Mouse (Mus musculus): ENCODE results near the gene Gm20379.

The Gm20379 gene

DNA sequence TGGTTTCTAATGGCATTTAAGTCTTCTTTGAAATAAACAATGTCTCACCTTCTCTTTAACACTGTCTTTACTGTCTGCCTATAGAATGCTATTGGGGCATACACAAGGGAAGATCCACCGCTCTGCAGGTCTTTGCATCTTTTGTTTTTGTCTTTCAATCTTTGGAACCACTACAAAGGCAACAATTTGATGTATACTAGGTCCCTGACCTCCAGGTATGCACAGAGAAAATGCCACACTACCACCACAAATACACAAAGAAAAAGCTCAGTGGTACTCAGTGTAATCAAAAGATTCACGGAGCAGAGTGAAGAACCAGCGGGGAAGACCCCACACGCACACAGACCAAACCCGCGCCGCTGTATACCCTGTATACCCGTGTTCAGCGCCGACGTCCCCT is at the start of gene Gm20379:
TSS of gene Gm20379 (plus strand) at position 301 of the 400 bp plus-strand sequence.
- in situ Hi-C loops (cut with MboI; ENCODE audit: unreplicated experiment in 2 of 2), result no loop called here

DNA sequence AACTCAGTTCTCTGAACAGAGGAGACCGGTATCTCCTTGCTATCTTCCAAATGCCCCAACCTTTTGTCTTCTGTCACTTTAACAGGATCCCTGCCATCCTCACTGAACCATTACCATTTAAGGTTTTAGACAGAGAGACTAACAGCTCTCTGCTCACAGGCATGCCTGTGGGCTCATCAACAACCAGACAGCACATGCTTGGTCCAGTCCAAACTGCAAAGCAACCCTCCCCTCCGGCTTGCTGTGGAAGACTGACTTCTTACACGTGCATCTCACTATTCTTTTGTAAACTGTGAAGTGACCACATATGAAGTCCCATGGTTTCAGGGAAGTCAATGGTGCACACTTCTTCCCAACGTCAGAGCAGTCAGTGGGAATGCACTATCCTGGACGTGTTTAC is 44.5 kb upstream of the Gm20379 start:
- in situ Hi-C loops (cut with MboI; ENCODE audit: unreplicated experiment in 2 of 2), result loop anchor here in 1 of 2 experiments (25.0 kb wide), 1 partner anchor 226 kb away; the partner anchor contains the start of gene Fam151b

DNA sequence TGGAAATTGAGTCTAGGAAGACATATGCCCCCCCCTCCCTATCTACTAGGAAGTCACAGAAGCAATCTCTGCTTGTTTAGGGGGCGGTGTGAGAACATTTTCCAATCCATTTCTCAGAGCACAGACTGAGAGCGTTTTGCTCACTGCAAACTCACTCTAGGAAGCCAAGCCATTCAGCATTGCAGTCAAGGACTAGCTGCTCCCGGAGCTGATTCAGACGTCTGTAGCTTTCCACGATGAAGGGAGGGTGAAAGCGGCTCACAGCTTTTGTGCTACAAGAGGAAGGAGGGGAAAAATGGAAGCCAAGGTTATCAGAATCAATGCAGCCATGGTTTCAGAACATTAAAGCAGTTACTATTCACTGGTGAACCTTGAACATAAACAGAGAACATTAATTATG is 42.2 kb upstream of the Gm20379 start:
- in situ Hi-C loops (cut with MboI; ENCODE audit: unreplicated experiment in 2 of 2), result loop anchor here in 1 of 2 experiments (25.0 kb wide), 1 partner anchor 224 kb away; the partner anchor contains the start of gene Fam151b

DNA sequence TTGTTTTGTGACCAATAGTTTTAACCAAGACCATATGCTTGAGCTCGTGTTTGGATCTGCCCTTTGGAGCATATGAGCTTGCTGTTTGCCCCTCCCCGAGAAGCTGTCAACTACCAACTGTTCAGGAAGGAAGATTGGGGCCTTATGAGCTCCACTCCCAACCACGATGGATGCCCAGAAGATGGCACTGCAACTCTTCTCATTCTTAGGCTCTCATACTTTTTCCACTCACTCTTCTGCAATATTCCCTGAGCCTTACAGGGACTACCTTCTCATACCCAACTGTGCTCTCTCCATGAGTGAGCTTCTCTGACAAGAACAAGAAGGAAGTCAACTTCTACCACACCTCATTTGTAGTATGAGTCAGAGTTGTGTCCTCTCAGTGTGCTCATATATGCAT is 38.7 kb upstream of the Gm20379 start:
- in situ Hi-C loops (cut with MboI; ENCODE audit: unreplicated experiment in 2 of 2), result loop anchor here in 1 of 2 experiments (25.0 kb wide), 1 partner anchor 220 kb away; the partner anchor contains the start of gene Fam151b

DNA sequence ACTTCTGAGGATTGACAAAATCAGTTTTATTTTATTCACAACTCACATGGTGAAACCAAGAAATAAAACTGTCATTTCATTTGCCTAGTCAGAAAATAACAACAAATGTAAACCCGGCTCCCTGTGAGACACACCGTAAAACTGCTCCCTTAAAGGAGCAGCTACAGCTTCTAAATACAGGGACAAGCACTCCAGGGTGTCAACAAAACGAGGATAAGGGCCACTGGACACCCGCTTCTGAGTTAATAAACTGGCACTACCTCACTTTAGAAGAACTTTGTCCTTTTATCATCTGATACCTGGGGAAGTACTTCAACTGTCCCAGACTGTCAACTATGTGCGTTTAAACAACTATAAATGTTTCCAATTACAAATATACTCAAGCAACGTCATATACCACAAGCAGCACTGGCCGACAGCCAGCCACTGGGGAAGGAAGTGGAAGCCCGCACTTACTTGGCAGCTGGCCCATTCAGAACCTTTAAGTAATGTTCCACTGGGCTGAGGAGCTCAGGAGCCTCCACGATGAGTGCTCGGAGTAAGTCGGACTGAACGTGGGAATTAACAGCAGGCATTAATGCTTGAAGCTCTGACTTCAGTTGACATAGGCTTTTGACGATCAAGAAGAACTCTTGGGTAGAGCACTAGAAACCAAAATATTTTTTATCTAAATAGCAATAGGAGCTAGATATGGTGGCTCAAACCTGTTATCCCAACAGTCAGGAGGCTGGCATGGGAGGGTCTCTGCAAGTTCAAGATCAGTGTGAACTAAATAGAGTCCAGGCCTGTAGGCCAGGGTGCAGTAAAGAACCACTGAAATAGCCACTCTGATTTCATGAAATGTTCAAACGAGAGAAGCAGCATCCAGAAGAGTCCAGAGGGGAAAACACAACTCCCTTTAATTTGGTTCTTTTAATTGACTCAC is 31.2 kb upstream of the Gm20379 start:
- in situ Hi-C loops (cut with MboI; ENCODE audit: unreplicated experiment in 2 of 2), result loop anchor here in 1 of 2 experiments (25.0 kb wide), 1 partner anchor 213 kb away; the partner anchor contains the start of gene Fam151b

DNA sequence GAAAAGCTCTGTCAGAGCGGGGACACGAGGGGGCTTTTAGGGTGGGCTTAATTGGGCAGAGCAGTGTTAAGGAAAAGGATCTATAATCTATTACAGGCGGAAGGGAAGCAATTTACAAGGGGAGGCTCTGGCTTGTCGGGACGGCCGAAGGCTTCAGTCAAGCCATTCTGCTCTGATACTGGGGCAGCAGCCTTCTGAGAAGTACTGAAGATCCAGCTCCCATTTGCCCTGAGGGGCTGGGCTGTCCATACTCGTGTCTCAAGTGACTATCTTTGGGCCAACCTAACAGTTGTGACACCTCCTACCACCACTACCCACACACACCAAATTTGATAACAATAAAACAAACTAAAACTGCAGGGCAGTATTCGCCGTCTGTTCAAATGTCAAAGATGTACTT is 30.5 kb upstream of the Gm20379 start:
- in situ Hi-C loops (cut with MboI; ENCODE audit: unreplicated experiment in 2 of 2), result no loop called here

DNA sequence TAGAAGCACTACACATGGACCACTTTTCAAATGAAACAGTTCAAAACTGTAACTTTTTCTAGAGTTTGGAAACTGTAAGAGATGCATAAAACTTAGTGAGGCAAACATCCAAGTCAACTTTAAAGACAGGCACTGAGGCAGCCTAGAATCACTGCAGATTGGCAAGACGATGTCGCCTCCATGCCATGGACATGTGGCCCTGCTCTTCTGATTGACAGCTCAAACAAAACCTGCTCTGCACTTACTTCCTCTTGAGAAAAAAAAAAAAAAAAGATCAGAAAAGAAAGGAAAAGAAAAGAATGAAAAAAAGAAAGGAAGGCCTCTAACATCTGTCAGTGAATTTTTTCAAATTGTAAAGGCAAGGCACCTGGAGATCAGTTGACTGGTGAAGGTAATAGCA is 28.8 kb upstream of the Gm20379 start:
- in situ Hi-C loops (cut with MboI; ENCODE audit: unreplicated experiment in 2 of 2), result no loop called here

DNA sequence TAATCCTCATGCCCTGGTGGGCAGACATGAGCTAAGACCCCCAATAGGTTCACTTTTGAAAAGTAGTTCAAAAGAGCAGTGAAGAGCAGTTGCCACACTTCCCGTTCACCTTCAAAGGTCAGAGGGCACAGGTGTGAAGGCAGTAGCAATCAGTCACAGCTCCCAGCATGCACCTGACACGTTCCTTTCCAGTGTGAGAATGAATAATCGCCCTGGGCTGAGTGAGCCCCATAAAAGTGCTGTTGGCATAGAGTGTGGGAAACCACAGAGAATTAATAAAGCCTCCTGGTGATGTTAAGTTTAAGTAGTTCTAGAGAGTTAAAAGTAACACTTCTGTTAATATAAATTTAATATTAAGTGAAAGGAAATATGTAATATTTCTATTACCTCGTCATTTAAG is 14.2 kb upstream of the Gm20379 start:
- in situ Hi-C loops (cut with MboI; ENCODE audit: unreplicated experiment in 2 of 2), result no loop called here

DNA sequence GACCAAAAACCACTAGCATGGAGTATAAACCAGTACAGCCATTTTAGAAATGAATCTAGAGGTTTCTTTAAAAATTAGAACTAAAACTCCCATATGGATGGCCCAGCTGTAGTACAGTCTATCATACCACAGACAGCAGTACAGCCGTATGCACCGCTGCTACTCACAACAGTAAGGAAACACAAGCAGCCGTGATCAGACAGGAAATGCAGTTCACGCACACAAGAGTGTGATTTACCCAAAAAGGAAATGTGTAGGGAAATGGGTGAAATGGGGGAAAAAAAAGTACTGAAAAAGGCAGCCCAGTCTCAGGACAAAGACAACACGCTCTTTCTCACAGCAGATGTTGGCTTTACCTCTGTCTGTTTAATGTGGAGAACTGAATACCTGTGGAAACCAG is 11.9 kb upstream of the Gm20379 start:
- in situ Hi-C loops (cut with MboI; ENCODE audit: unreplicated experiment in 2 of 2), result no loop called here

DNA sequence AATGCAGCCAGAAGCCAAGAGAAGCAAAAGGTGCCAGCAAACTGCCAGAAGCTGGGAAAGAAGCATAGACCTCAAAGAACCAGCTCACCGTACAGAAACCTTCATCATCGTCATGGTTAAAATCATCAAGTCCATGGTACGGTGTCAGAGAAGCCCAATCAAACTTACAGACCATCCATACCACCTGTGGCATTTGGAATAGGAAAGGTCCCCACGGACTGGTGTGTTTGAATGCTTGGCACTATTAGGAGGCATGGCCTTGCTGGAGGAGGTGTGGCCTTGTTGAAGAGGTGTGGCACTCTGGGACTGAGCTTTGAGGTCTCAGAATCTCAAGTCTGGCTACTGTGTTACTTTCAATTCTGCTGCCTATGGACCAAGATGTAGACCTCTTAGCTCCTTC is 9.3 kb upstream of the Gm20379 start:
- in situ Hi-C loops (cut with MboI; ENCODE audit: unreplicated experiment in 2 of 2), result no loop called here

DNA sequence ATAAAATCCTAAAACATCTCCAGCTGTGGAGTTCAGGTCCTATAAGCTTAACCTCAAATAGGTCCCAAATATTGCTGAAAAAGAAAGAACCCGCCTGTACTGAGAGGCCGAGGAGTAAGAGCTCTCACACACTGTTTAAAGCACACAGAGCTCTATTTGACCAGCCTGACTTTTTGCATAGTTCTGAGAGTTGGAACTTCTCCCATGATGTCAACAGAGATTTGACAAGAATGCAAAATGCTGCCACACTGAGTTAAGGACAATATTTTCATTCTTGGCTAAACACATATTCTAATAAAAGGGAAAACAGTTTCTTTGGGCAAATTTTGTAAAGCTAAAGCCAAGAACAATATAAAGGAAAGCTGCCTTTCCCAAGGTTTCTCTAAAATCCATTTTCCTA is 8.8 kb upstream of the Gm20379 start:
- in situ Hi-C loops (cut with MboI; ENCODE audit: unreplicated experiment in 2 of 2), result no loop called here

DNA sequence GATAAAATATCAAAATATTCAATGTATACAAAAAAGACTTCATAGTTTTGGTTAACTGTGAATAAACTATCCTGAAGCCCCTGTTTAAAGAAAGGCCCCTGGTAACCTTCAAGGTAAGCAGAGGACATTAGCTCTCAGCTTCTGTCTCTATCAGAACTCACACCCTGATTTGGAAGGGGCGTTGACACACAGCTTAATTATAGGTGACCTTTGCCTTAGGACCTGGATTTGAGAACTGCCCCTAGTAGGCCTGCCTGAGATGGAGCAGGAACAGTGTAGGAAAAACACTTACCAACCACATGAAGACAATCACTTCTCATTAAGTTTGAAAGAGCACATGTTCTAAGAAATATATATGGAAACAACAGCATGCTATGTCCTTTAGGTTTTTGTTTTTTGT is 6.3 kb upstream of the Gm20379 start:
- in situ Hi-C loops (cut with MboI; ENCODE audit: unreplicated experiment in 2 of 2), result no loop called here

DNA sequence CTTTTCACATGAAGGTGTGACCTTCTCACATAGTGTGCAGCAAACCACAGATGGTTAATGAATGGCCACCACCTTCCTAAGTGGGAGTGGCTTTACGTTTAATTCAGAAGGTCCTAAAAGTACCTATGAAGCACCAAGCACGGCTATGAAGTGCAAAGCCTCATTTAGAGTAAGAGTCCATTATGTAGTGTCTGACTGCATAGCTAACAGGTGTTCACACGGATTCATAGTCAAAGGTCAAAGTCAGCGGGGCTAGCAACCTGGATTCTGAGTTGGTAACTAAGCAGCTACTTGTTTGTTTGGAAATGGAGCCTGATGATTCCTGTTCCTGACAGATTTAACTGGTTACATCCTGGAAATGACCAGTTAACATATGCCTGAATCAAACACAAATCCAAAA is 4.0 kb upstream of the Gm20379 start:
- in situ Hi-C loops (cut with MboI; ENCODE audit: unreplicated experiment in 2 of 2), result no loop called here

DNA sequence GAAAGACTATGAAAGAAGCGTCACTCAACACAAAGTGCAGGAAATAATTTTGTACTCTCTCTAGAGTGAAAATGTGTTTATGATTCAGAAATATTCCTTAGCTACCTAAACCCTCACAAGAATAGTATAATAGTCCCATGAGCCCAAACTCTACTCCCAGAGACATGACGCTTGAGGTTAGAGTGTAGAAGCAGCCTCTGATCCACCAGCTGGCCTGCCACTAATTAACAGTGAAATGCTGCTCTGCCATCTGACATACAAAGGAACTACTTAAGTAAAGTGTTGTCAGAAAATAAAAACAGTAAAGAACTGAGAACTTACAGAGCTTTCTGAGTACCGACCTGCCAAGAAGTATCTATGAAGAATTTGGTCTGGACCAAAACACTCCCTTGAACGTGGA is 3.3 kb upstream of the Gm20379 start:
- in situ Hi-C loops (cut with MboI; ENCODE audit: unreplicated experiment in 2 of 2), result no loop called here

DNA sequence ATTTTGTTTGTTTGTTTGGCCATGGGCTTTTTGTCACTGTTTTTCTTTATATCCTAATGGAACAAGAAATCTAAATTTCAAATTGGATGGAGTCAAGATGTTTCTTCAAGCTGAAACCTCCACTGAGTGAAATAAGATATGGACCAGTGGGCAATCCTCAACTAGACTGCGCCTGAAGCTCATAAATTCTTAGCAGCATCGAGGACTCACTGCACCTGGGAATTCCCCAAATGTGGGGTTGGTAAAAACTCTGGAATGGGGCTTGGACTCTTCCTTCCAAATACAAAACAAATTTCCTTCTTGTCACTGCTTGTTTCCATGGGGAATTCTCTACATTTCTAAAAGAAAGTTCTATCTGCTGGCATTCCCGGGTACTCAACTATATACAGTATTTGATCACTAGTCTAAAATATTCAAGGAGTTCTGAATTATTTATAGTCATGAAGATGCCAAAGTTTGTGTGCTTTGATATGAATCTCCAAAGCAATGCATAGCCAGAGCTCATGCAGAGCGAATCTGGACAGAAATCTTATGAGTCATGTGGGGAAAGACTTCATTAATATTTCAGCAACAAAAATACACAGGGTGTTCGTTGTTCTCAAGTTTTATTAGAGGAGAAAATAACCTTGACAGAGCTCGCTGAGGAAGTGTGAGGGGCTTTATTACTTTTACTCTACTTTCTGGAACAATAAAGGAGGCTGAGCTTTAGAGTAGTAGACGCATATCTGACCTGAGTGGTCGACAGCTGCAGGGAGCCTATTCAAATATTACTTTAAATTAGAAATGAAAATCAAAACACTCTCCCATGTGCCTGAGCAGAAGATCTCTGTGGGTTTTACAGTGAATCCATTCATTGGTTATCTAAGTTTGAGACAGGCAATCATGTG is 2.5 kb upstream of the Gm20379 start:
- in situ Hi-C loops (cut with MboI; ENCODE audit: unreplicated experiment in 2 of 2), result no loop called here

DNA sequence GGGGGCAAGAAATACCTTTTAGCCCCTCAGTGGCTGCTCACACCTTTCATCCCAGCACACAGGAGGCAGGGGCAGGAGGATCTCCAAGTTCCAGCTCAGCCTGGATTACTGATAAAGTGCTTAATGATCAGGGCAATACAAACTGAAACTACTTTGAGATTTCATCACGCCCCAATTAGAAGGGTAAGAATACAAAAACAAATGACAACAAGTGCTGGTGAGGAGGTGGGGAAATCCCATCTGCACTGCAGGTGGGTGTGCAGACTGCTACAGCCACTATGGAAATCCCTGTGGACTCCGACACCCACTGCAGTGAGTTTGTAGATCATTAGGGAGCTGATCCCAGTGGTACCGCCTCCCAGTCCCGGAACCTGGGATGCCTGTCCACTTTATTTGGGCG is 1.5 kb upstream of the Gm20379 start:
- in situ Hi-C loops (cut with MboI; ENCODE audit: unreplicated experiment in 2 of 2), result no loop called here

DNA sequence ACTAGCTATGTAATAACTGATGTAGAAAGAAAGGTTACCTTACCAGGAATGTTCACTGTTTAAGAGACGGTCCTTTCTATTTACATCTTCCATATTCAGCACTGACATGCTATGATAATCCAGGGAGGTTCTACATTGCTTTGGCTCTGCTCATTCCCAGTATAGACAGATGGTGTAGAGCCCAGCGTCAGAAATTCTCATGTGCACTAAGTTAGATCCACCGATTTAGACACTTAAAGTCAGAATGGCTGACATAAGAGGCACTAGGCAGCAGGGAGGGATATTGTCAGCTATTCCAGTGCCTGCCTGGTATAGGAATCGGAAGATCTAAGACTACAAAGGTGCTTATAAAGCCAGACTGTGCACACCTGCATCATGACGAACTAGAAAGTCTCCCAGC is 8.8 kb downstream of the Gm20379 start:
- in situ Hi-C loops (cut with MboI; ENCODE audit: unreplicated experiment in 2 of 2), result no loop called here

DNA sequence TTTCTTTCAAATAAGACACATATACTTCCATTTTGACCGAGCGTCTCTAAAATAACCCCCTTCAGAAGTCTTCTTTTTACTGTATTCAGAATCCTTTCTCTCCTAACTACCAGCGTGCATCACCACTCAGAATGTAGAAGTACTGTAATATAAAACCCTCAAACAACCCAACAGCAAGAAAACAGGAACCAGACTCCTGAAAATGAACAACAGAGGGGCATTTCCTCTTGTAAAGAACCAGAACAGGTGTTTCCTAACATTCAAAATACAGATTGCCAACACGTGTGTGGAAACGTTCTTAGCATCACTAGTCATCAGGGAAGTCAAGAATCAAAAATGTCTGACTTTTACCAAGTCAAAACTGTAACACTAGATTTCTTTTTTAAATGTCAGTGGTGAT is 15.0 kb downstream of the Gm20379 start:
- in situ Hi-C loops (cut with MboI; ENCODE audit: unreplicated experiment in 2 of 2), result no loop called here

DNA sequence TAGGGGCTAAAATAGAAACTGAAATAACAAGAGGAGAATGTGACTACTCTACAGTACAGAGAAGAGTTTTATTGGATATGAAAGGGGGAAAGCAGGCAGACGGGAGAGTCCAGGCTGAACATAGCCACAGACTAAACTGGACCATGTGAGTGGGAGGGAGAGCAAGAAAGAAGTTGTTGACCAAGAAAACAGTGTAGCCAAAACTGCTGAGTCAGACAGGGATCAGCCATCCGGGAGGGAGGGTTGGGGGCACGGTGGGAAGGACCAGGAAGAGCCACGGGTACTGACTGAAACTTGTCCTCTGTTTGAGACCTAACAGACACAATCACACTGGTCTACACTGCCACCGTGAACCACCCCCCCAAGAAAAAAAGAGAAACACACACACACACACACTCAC is 20.2 kb downstream of the Gm20379 start:
- in situ Hi-C loops (cut with MboI; ENCODE audit: unreplicated experiment in 2 of 2), result loop anchor here in 1 of 2 experiments (25.0 kb wide), 1 partner anchor 1389 kb away; no protein-coding TSS in a partner anchor

DNA sequence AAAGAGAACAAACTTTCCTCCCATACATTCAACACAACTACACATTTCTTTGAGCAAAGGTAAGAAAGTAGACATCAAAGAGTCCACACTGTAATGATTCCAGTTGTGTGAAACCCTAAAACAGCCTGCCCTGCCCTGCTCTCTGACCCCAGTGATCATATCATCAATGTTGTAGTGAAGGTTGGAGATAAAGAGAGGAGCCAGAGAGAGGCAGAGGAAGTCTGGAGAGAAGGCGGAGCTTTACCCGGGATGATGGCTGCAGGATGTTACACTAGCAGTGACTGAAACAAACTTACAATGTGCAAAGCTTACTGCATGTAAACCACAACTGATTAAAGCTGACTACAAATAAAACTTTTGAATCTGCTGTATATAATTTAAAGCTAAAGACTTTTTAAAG is 22.2 kb downstream of the Gm20379 start:
- in situ Hi-C loops (cut with MboI; ENCODE audit: unreplicated experiment in 2 of 2), result loop anchor here in 1 of 2 experiments (25.0 kb wide), 1 partner anchor 1391 kb away; no protein-coding TSS in a partner anchor

DNA sequence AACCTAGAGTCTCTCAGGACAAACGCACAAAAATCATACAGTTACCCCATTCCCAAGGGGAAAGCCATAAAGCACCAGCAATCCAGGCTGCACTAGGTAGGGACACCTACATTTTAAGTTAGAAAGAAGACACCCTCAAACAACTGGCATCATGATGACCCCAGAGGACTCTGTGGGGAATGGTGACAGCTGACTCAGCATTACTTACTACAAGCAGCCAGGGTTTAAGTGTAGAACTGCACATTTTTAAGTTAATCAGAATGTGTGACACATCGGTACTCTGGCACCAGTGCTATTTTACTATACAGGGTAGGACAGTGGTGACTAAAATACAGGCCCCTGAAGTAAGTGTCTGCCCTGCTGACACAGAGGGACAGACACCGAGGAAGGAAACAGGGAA is 24.8 kb downstream of the Gm20379 start:
- in situ Hi-C loops (cut with MboI; ENCODE audit: unreplicated experiment in 2 of 2), result loop anchor here (10.0 to 25.0 kb wide), 2 partner anchors 1393 to 1406 kb away; partner anchors contain the start of gene Rps23 (in 1 of the 2)

Data from v-Abl transformed pro-B cells (cell line).